15 mouse cellular contexts compared by ENCODE assay signal in genomic region chrX:102724226-102724625, GRCm38 (mm10). TPM values are rescaled to one million over a fixed set of nuclear protein-coding genes. Genes with fewer than 3 reads are reported as not detected.
A peak's percentile ranks its signal among the peaks of the same experiment; 100 is the strongest.
DNase-seq lines count a peak whose midpoint lies in the region.
"Not testable (repeated sequence)": the region's sequence is repeated elsewhere in the genome, so short reads cannot be mapped to it uniquely, and the experiment has no call there.
"Had no signal": no experiment of that assay in that cellular context is flagged by ENCODE, and none has a peak within 500 bp of the region (broad histone marks: within the 10 kb centered on the region; RNA-seq: fewer than 3 reads in every experiment).

No protein-coding gene starts in this region.

- DNase-seq in adrenal gland, postnatal 10 days = peak; percentile 2
- peak; percentile 52 to 62 for DNase-seq in cerebellum, postnatal 10 days
- peak; percentile 41 to 46 for DNase-seq in cerebellum, postnatal 14 days
- DNase-seq in heart, adult 11 months = peak; percentile 75
- peak; percentile 6 for DNase-seq in left cerebral cortex, postnatal 4 days

- intact Hi-C loops in left cerebral cortex, postnatal 4 days (cut with DNase I) = not testable (repeated sequence)

RNA-seq across cellular contexts. Expression of gene Dmrtc1b, which starts 16.6 kb away (rescaled TPM):
- total RNA-seq in adrenal gland, postnatal 10 days (2021) = not detected
- not detected for total RNA-seq in left cerebral cortex, postnatal 4 days (2021)
- total RNA-seq: adrenal gland, adult 18-20 months; adrenal gland, adult 2 months; adrenal gland, adult 8-10 months; adrenal gland, postnatal 14 days; adrenal gland, postnatal 25 days; adrenal gland, postnatal 36 days; adrenal gland, postnatal 4 days; CH12.LX; G1E; MEL had no signal

RNA-seq across cellular contexts. Expression of gene Gm9112, which starts 16.8 kb away (rescaled TPM):
- total RNA-seq in adrenal gland, postnatal 10 days (2021) = not detected
- total RNA-seq in left cerebral cortex, postnatal 4 days (2021) = not detected
- total RNA-seq: adrenal gland, adult 18-20 months; adrenal gland, adult 2 months; adrenal gland, adult 8-10 months; adrenal gland, postnatal 14 days; adrenal gland, postnatal 25 days; adrenal gland, postnatal 36 days; adrenal gland, postnatal 4 days; CH12.LX; G1E; MEL had no signal

RNA-seq across cellular contexts. Expression of gene Gm3880, which starts 37.5 kb away (rescaled TPM):
- not detected for total RNA-seq in adrenal gland, postnatal 10 days (2021)
- total RNA-seq in left cerebral cortex, postnatal 4 days (2021) = not detected
- total RNA-seq: adrenal gland, adult 2 months; adrenal gland, adult 8-10 months; adrenal gland, postnatal 14 days; adrenal gland, postnatal 25 days; adrenal gland, postnatal 4 days; CH12.LX; G1E; MEL had no signal

Comparison
In these comparisons a context has a peak if more than half of its experiments do, and no peak if none do; other contexts are left out.
1. Peak in every context shown above with its lines: DNase-seq.
2. DNase-seq: peak in every context shown above with its lines; median percentile 75 in heart, adult 11 months; 57 in cerebellum, postnatal 10 days; 44 in cerebellum, postnatal 14 days; 6 in left cerebral cortex, postnatal 4 days; 2 in adrenal gland, postnatal 10 days.